In the genomic region with DNA sequence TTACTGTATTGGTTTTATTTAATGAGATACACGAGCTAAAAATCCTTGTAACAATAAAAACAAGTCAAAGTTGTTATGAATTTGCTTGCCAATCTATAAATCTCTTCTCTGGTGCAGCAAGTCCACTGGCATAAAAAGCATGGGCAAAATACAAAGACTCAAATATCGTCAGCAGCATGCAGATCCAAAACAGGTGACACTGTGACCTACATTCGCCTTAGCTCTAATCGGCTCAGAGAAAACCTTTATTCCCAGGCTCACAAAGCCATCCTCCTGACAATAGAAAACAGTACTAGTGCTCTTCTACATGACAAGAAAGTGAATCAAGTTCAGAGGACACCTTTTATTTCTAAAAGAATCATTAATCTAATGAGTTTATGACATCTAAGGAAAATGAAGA, we compare ENCODE assay signal across 15 mouse cellular contexts.
"Had no signal": no experiment of that assay in that cellular context is flagged by ENCODE, and none has a peak within 500 bp of the region (broad histone marks: within the 10 kb centered on the region; RNA-seq: fewer than 3 reads in every experiment).

No protein-coding gene starts in this region.

- H3K4me1 ChIP-seq: limb, embryonic 15.5 days; midbrain, embryonic 10.5 days; neural tube, embryonic 15.5 days had no signal

- H3K4me3 ChIP-seq: limb, embryonic 15.5 days; liver, embryonic 13.5 days; midbrain, embryonic 10.5 days; myocyte; neural tube, embryonic 15.5 days had no signal

- H3K9ac ChIP-seq: limb, embryonic 15.5 days; liver, embryonic 13.5 days; neural tube, embryonic 15.5 days had no signal

- H3K9me3 ChIP-seq: limb, embryonic 15.5 days; liver, embryonic 13.5 days; midbrain, embryonic 10.5 days; neural tube, embryonic 15.5 days had no signal

- ATAC-seq: lung, postnatal 0 days had no signal

- H3K27me3 ChIP-seq: limb, embryonic 15.5 days; liver, embryonic 13.5 days; neural tube, embryonic 15.5 days had no signal

- H3K4me2 ChIP-seq: limb, embryonic 15.5 days; liver, embryonic 13.5 days; neural tube, embryonic 15.5 days had no signal

- DNase-seq: kidney, adult 8-10 months; kidney, postnatal 25 days; layer of hippocampus, postnatal 36 days; liver, embryonic 13.5 days; lung, adult 18-20 months; lung, postnatal 4 days; midbrain, embryonic 14.5 days; right cerebral cortex, adult 18-20 months; right cerebral cortex, postnatal 25 days; thymus, postnatal 36 days had no signal

- H3K27ac ChIP-seq: limb, embryonic 15.5 days; liver, embryonic 13.5 days; midbrain, embryonic 10.5 days; neural tube, embryonic 15.5 days had no signal
